Mouse (Mus musculus) kidney, adult 2 months (tissue): ENCODE measurements around the gene Lrit2.

Experiments used
- CTCF ChIP-seq: fragments of 200-500 bp; conservative IDR thresholded peaks from 2 replicates; pipeline ENCODE4 v1.5.1; 2011; ENCODE audit warnings: low read depth, mild to moderate bottlenecking, control low read depth, low read length, moderate library complexity, mixed read lengths; ENCODE audit not compliant: insufficient read depth, insufficient read length
- POLR2A ChIP-seq: fragments of 200-500 bp; IDR thresholded peaks from one replicate; pipeline ENCODE4 v1.6.1; 2011; ENCODE audit warnings: low read depth, low read length, control low read depth

- TF ChIP-seq CTCF (no peak), POLR2A (no peak)
Measured at GRCm38 (mm10) chr14:37111371-37111770, 43.6 kb downstream of the Lrit2 start.
